Mouse (Mus musculus) testis, adult 10 weeks (tissue): ENCODE data around the gene Alpi. TPM values are rescaled to one million over a fixed set of nuclear protein-coding genes. Genes with fewer than 3 reads are reported as not detected.

ENCODE experiments used
- polyA plus RNA-seq: library from polyadenylated mRNA; stranded (reverse); fragments of 350-450 nt; fragmentation: Illumina TruSeq; extraction: RNeasy Lipid Tissue Mini Kit (QIAGEN cat#74804); gene quantifications from one replicate; pipeline ENCODE4 v1.2.3, GENCODE M21; 2014; ENCODE audit warnings: low read depth, low replicate concordance

Alpi gene
- polyA plus RNA-seq = not detected

DNA sequence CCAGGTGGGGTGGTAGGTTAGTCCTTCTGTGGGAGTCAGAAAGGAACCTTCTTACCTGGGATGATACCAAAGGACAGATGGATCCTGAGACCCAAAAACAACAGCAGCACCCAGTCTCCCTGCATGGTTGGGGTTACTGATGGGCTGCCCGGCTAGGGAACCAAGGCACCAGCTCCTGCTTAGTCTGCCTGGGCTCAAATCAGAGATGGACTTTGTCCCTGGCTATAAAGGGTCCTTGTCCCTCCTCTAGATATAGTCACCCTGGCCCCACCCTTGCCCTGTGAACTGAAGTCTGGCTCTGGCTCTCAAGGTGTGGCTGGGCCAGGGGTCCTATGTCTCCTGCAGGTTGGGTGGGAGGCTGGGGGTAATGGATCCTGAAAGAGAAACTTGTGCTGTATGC, at the start of gene Alpi:
Gene Alpi (minus strand): TSS at position 196 of the 400 bp plus-strand sequence.

DNA sequence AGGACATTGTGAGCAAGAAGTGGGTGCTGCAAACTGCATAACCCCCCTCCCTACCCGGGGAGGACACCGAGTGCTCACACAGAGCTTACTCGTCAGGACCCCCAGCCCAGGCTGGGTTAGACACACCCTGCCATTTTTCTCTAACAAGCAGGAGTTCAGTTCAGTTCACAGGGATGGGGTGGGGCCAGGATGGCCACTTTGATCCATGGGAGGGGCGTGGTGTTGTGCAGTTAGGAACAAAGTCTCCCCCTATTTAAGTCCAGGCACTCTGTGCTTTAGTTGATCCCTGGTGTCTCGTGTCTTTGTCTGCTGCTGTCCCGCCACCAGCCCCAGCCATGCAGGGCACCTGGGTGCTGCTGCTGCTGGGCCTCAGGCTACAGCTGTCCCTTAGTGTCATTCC, 23.3 kb upstream of the Alpi start, which contains the start of gene Akp3:
Gene Akp3 (plus strand): TSS at position 301 of the 400 bp plus-strand sequence.

DNA sequence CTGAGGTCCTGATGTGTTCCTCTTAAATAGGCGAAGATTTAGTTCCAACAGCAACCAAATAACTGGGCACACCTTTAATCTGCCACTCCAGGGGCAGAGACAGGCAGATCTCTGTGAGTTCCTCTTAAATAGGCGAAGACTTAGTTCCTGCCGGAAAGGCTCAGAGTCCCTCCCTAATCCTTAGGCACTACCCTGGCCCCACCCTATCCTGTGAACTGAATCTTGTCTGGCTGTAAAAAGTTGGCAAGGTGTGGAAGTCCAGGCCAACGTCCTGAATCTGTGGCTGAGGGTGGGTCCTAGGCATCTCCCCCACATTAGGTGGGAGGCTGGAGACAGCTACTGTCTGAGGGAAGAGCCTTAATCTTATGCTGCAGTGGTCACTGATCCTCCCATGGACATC, 11.6 kb downstream of the Alpi start, which contains the start of gene Alppl2:
Gene Alppl2 (minus strand): TSS at position 101 of the 400 bp plus-strand sequence.

Other genes with a start within 250 kb of the Alpi start
- 0.27 TPM for gene Alppl2, start 11.7 kb downstream of the Alpi start, polyA plus RNA-seq
- 0.20 TPM for gene Akp3, start 23.4 kb upstream of the Alpi start, polyA plus RNA-seq
- gene Ecel1, start 54.9 kb upstream of the Alpi start, polyA plus RNA-seq = not detected
- gene Prss56, start 81.7 kb upstream of the Alpi start, polyA plus RNA-seq = 0.21 TPM
- not detected for gene Chrnd, start 89.0 kb upstream of the Alpi start, polyA plus RNA-seq
- gene Chrng, start 103.1 kb upstream of the Alpi start, polyA plus RNA-seq = not detected
- gene Eif4e2, start 112.3 kb upstream of the Alpi start, polyA plus RNA-seq = 106 TPM
- gene Efhd1, start 162.8 kb upstream of the Alpi start, polyA plus RNA-seq = 550 TPM
- gene Gigyf2, start 225.4 kb upstream of the Alpi start, polyA plus RNA-seq = 72.2 TPM